Mouse (Mus musculus): ENCODE measurements around the gene Slc52a3.

Gene Slc52a3

DNA sequence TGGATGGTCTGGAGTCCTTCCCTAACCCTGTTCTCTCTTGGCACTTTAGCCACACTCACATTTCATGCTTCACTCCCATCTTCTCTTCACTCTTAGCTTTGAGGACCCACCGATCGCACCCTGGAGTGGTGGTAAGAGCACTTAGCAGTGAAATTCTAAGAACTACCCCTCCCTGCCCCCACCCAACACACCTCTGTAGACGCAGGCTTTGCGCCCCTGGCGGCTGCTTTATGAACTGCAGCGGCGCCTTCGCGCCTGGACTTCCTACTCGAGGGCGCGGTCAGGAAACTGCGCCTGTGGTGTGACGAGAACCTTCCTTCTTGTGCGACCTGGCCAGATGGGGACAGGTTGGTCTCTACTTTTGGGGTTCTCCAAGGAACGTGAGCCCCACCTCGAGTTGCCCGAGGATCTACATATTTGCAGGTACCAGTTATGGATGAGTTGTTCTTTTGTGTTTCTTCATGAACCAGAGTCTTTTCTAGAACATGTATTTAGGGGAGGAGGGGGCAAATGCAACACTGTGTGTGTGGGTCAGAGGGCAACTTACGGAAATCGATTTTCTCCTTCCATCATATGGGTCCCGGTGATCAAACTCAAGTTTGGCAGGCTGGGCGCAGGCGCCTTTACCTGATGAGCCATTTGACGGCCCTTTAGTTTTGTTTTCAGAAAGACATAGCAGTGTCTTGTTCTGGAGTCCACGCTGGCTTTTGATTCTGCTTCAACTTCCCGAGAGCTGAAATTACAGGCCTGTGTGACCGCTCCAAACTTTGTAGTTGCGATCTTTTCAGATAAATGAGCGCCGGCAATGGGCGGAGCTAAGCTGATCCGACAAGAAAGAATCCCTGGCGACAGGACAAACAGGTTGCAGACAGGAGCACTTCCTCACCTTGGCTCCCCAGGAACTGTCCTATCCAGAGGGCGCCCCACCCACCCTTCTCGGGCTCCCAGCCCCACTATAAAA lies at the start of gene Slc52a3:
TSS of gene Slc52a3 (plus strand) at position 283 of the 961 bp plus-strand sequence.
- no peak for TF ChIP-seq GATA4 (IDR thresholded peaks at IDR 0.05; ENCODE audit: insufficient replicate concordance, low read length)

DNA sequence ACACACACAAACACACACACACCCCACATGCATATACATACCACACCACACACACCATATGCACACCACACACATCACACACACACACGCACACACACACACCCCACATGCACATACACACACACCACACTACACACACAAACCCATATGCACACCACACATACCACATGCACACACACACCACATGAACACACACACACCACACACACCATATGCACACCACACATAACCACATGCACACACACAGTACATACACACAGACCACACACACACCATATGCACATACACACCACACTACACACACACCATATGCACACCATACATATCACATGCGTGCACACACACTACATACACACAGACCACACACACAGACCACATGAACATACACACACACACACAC lies 48.7 kb upstream of the Slc52a3 start:
- TF ChIP-seq GATA4 (IDR thresholded peaks at IDR 0.05; ENCODE audit: insufficient replicate concordance, low read length), result no peak

DNA sequence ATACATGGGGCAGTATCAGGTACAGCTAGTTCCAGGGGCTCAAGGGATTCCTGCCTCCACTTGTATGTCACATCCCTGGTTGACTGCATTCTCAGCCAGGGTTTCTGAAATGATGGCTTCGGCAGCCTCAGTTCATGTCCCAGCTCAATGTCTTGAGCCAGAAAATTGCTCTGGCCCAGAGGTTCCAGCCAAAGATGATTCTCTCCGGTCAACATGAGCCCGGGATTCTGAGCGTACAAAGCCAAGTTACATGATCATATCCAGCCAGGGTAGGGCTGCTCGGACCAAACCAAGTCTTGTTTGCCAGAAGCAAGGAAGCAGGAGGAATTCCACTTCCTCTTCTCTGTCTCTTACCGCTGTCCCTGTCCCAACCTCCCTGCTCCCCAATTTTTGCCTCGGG lies 48.0 kb upstream of the Slc52a3 start:
- TF ChIP-seq GATA4 (IDR thresholded peaks at IDR 0.05; ENCODE audit: insufficient replicate concordance, low read length), result no peak

DNA sequence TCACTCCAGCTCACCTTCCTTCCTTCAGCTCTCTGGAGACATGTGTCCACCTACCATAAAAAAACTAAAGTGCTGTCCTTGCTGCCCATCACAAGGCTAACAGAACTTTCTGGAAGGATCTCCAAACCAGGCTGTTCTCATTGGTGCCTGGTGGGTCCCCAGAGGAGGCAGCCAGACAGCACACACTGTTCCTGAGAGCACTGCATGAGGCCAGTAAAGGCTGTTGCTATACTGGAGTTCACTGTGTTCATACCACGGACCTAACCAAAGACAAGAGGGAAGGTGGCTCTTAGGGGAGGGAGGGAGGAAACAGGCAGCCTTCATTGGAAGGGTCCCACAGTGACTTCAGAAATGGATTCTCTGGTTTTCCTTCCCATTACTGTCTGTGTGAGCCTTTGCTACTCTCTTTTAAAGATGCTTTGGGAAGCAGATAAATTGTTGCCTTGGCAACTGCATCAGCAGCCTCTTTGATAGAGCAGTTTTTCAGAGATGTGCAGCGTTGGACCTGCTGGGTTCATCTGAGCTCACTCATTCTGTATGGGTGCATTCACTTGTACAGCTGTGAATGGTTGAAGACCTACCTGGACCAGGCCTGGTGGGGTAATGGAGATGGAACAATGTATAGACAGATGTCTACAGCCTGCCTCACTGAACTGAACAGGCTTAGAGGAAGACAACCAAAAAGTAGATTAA lies 47.1 kb upstream of the Slc52a3 start:
- TF ChIP-seq GATA4 (IDR thresholded peaks at IDR 0.05; ENCODE audit: insufficient replicate concordance, low read length), result no peak

DNA sequence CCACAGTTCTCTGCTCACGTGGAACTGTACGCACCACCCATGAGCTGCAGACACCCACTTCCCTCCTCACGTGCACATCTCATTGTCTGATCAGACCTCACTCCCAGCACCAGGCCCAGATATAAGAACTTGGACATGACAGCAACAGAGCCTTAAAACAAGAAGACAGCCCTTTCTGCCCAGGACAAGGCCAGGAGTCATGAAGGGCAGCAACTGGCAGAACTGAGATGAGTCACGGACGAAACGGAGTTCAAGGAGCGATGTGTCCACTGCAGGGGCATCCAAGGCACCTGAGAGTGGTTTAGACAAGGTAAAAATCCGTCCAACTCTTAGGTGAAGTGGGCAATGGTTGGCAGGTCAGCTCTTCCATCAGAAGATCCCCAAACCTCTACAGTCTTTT lies 42.6 kb upstream of the Slc52a3 start:
- TF ChIP-seq GATA4 (IDR thresholded peaks at IDR 0.05; ENCODE audit: insufficient replicate concordance, low read length), result no peak

DNA sequence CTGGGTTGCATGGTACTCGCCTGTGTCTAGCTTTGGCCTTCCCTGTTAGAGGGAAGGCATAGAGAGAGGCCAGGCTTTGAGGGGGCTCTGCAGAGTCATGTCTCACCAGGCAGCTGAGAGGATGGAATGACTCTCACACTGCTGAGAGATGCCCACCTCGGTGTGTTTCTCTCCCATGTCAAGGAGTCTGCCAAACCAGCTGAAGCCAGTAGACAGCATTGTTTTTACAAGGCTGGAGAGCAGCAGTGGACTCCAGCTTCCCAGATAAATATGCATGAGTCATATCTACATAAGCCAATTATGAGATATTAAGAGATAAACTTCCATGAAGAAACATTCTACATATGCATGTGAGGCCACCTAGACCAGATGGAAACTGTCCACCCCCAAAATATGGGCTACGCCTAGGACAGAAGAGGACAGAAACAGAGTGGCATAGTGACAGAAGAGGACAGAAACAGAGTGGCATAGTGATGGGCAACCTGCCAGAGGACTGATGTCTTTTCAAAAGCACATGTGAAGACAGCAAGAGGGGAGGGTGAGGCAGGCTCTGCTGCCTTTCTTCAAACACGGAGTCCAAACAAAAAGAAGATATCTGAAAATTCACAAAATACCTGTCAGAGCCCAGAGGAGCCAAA lies 39.7 kb upstream of the Slc52a3 start:
- TF ChIP-seq GATA4 (IDR thresholded peaks at IDR 0.05; ENCODE audit: insufficient replicate concordance, low read length), result no peak

DNA sequence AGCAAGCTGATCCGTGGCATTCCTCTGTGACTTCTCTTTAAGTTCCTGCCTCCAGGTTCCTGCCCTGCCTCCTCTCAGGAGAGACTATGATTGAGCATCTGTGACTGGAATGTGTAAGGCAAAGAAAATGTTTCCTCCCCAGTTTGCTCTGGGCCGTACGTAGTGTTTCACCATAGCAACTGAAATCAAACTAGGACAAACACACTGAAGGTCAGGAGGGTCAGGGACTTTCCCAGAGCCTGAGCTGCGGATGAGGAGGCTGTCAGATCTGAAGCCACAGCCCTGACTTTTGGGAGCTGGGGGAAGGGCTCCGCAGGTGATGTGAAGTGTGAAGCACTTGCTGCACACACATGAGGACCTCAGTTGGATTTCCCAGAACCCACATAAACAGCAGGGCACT lies 37.0 kb upstream of the Slc52a3 start:
- no peak for TF ChIP-seq GATA4 (IDR thresholded peaks at IDR 0.05; ENCODE audit: insufficient replicate concordance, low read length)

DNA sequence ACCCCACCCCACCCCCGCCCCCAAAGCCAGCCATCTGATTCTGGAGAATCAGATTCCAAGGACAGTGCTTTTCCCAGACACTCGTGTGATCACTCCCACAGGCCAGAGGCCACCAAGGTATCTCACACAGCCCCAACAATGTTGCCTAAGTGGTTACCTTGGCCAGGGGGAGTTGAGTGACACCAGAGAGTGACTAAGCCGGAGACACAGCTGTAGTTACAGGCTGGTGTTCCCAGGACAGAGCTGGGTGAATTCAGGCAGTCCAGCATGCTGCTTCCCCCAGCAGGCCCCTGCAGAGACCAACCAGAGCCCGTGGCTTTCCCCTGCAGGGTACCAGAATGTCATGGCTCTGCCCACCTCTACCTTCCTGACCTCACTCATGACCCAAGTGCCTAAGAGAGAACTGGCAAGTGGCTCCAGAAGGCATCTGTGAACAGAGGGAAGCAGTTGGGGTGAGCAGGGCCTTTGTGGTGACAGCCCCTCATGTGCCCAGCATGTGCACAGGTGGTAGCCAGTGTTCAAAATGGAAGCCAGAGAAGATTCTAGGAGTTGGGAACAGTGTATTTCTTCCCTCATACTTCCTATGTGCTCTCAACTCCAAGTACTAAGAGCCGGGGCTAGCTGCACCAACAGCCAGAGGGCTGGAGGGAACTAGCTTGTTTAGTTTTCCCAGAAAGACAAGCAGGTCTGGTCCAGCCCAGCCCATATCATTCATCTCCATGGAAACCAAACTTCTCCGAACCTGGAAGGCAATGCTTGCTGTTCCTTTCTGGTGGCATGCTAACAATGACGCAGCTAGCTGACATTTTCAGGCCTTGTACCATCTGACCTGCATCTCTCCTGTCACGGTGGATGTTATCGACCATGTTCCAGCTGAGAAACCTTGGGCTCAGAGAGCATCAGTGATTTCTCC lies 34.8 kb upstream of the Slc52a3 start:
- no peak for TF ChIP-seq GATA4 (IDR thresholded peaks at IDR 0.05; ENCODE audit: insufficient replicate concordance, low read length)

DNA sequence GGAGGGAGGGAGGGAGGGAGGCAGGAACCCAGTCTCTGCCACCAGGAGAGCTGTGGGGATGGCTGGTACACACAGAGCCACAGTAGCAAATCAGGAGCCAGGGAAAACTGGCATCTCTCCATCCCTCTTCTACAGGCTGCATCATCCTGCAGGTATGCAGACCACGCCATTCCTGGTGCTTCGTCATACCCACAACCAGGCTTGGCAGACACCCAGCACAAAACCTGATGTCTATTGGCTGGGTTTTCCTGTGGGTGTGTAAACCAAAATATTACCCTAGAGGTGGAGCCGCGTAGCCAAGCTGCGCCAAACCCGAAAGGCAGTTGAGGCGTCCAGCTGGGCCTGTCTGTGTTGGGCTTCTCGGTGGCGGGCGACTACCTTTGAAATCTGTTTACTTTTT lies 33.8 kb upstream of the Slc52a3 start:
- no peak for TF ChIP-seq GATA4 (IDR thresholded peaks at IDR 0.05; ENCODE audit: insufficient replicate concordance, low read length)

DNA sequence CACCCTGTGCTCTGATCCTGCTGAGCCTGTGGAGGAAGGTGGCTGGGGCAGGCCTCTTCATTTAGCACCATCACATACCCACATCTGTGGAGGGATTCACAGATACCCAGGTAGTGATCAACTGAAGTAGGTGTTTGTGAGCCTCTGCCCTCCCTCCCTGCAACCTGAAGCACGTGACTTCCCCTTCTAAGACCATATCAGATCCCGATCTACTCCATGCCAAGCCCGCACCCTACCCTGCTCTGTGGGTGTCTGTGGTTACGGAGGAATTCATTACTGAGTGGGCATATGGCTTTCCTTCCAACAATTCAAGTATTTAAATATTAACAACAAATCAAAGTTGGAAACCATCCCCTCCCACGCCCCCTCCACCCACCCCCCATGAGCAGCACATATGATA lies 33.0 kb upstream of the Slc52a3 start:
- TF ChIP-seq GATA4 (IDR thresholded peaks at IDR 0.05; ENCODE audit: insufficient replicate concordance, low read length), result no peak

DNA sequence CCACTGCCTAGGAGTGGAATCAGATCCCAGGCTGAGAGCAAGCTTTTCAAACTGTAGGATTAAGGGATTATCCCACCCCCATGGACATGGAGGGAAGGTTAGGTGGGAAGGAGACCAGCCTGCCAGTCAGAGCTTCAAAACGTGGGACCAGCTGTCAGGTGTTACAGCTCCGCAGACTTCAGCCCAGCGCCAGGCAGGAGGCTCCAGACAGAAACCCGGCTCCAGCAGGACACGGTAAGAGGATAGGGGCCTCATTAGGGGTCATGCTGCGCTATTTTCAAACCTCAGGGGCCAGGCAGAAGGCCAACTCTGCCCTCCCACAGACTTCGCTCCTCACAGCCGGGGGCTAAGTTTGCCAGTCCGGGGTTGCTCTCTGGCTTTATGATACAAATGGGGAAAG lies 32.3 kb upstream of the Slc52a3 start:
- no peak for TF ChIP-seq GATA4 (IDR thresholded peaks at IDR 0.05; ENCODE audit: insufficient replicate concordance, low read length)

DNA sequence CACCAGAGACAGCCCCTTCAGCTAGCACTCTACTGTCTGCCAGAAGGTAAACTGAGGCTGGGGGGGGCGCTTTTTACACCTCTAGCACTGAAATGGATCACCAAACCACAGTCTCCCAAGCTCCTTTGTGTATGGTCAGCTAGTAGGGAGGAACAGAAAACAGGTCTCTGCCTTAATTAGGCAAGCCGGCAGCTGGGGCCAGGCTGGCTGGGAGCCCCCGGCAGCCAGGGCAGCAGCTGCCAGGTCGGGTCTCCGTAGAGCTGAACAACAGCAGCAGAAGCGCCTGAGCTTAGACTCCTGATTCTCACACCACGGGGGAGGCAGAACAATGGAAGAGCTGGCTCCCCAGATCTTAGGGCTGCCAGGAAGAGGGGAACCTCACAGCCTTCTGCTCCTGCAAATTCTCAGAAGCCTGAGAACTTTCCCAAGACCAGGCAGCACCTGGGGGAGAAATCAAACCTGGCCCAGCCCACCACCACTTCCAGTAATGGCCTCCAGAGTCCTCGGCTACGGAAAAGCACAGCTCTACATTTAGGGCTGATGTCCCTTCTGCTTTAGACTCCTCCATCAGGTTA lies 29.0 kb upstream of the Slc52a3 start:
- TF ChIP-seq GATA4 (IDR thresholded peaks at IDR 0.05; ENCODE audit: insufficient replicate concordance, low read length), result no peak

DNA sequence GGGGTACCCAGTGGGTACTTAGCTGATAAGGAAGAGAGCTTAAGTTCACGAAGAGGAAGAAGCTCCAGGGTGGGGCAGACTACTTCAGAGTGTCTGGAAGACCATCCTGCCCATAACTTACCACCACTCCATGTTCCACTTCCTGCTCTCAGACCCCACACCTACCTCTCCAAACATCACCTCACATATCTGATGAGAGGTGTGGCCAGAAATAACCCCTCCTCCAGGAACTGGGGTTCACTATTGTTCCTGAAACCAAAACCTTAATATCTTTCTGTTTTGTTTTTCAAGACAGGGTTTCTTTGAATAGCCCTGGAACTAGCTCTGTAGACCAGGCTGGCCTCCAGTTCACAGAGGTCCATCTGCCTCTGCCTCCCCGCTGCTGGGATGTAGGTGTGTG lies 28.5 kb upstream of the Slc52a3 start:
- TF ChIP-seq GATA4 (IDR thresholded peaks at IDR 0.05; ENCODE audit: insufficient replicate concordance, low read length), result no peak

DNA sequence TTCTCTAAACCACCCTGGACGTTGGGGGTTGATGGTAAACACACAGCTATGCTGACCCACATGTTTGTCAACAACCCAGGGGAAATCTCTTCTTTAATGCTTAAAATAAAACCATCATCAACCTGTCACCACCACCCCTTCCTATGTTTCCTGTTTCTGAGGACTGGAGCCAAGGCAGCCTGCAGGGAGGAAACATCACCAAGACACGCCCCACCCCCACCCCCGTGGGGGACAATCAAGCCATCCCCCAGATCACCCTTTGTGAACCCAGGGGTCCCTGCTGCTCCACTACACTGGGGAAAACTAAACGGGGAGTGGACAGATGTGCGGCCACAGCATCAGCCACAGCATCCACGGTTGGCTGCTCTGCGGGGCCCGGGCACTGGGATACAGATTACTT lies 27.9 kb upstream of the Slc52a3 start:
- no peak for TF ChIP-seq GATA4 (IDR thresholded peaks at IDR 0.05; ENCODE audit: insufficient replicate concordance, low read length)

Measured in liver, adult (tissue).